Mouse (Mus musculus): Measurements from ENCODE around the gene Olfr996. TPM values are rescaled to one million over a fixed set of nuclear protein-coding genes. Genes with fewer than 3 reads are reported as not detected.
"Not testable (repeated sequence)": the region's sequence is repeated elsewhere in the genome, so short reads cannot be mapped to it uniquely, and the experiment has no call there.

Gene Olfr996
- total RNA-seq (2021) = not detected
- long read RNA-seq, experiment 1 = 0 reads
- long read RNA-seq, experiment 2 = 0 reads

GRCm38 (mm10) chr2:85578915-85579314, at the start of gene Olfr996:
Gene Olfr996, plus strand, starts transcription at chr2:85579215.
- no peak within 1 kb of the TSS for H3K27ac ChIP-seq
- no peak within 1 kb of the TSS for H3K4me3 ChIP-seq
- no peak for TF ChIP-seq CTCF (conservative IDR thresholded peaks at IDR 0.05)
- no peak for DNase-seq (ENCODE audit: low spot score in 2 of 2)

GRCm38 (mm10) chr2:85532082-85532778, 46.8 kb upstream of the Olfr996 start:
- Histone ChIP-seq H3K27ac (no peak overlapping the region), H3K4me3 (no peak overlapping the region)
- no peak for DNase-seq (ENCODE audit: low spot score in 2 of 2)
- TF ChIP-seq CTCF (conservative IDR thresholded peaks at IDR 0.05) = no peak

- no peak for TF ChIP-seq CTCF (conservative IDR thresholded peaks at IDR 0.05)
- no peak overlapping the region for H3K27ac ChIP-seq
- DNase-seq (ENCODE audit: low spot score in 2 of 2) = no peak
- no peak overlapping the region for H3K4me3 ChIP-seq
Measured at GRCm38 (mm10) chr2:85533934-85534333, 45.1 kb upstream of the Olfr996 start.

DNA sequence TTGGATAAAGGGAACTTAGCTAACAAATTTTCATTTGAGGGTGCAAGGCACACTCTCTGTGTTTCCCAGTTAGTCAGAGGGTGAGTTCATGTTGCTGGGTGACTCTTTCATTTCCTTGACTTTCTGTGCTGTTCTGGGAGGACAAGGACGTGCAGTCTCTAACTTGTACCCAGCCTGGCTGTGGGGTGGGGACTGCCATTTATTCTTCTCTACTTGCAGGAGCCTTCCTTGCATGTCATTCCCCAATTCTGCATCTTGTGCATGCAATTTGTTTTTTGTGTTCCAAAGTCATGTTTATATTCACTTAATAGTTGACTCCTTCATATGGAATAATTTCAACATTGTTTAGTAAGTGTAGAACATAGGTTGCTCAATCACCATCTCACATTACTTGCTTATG, 24.2 kb upstream of the Olfr996 start:
- Histone ChIP-seq H3K4me3 (no peak overlapping the region), H3K27ac (no peak overlapping the region)
- TF ChIP-seq CTCF (conservative IDR thresholded peaks at IDR 0.05) = no peak
- DNase-seq (ENCODE audit: low spot score in 2 of 2) = no peak

DNA sequence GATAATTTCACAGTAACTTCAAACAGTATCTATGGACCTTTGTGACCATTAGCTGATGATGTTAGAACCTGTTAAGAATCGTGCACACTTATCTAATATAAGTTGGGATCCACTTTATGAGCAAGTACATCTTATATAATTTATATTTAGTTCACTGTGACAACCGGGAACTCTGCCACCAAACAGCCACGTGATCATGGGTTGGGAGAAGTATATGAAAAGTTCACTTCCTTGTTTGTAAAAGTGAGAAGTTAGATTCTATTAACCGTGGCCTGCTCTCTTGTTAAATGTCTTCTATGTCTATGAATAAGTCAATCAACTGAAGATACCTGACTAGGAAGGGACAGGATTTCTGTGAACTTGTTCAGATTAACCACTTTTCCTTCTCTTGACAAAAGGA, 18.8 kb upstream of the Olfr996 start:
- no peak for DNase-seq (ENCODE audit: low spot score in 2 of 2)
- Histone ChIP-seq H3K27ac (no peak overlapping the region), H3K4me3 (no peak overlapping the region)
- no peak for TF ChIP-seq CTCF (conservative IDR thresholded peaks at IDR 0.05)

- peak; percentile 32 to 57 for DNase-seq (ENCODE audit: low spot score in 2 of 2)
- no peak overlapping the region for H3K27ac ChIP-seq
- peak; percentile 96 for TF ChIP-seq CTCF (conservative IDR thresholded peaks at IDR 0.05)
- H3K4me3 ChIP-seq = no peak overlapping the region
Measured at GRCm38 (mm10) chr2:85561187-85561586, 17.8 kb upstream of the Olfr996 start.

DNA sequence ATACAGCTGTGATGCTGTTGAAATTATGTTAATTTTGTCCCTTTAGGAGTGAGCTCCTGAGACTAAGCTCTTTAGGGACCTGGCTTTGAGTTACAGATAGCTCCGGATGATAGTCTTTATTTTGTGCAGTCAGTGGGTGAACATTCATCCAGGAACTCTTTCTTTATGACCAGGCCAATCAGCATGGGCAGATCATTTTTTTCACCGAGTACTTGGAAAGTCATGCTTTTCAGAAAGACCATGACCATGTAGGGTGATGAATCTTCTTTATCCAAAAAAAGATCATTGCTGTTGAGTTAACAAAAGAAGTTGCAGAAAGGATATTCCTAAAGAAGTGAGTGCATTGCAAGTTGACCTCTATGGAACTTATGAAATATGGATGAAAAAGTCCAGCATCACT, 9.6 kb downstream of the Olfr996 start, which contains the start of gene Olfr998:
Gene Olfr998, plus strand, starts transcription at position 301 of the 400 bp plus-strand sequence.
- not testable (repeated sequence) for H3K4me3 ChIP-seq; H3K27ac ChIP-seq; DNase-seq (ENCODE audit: low spot score in 2 of 2)

GRCm38 (mm10) chr2:85611803-85612202, 32.8 kb downstream of the Olfr996 start, which contains the start of gene Olfr1000:
Gene Olfr1000, minus strand, starts transcription at chr2:85611903.
- Histone ChIP-seq H3K27ac (no peak within 1 kb of the TSS), H3K4me3 (no peak within 1 kb of the TSS)
- DNase-seq (ENCODE audit: low spot score in 2 of 2) = no peak
- TF ChIP-seq CTCF (conservative IDR thresholded peaks at IDR 0.05) = no peak

Other genes with a start within 250 kb of the Olfr996 start
- not detected for gene Olfr987, start 239.9 kb upstream of the Olfr996 start, total RNA-seq (2021)
- gene Olfr988, start 216.0 kb upstream of the Olfr996 start, total RNA-seq (2021) = not detected
- not detected for gene Olfr992, start 169.7 kb upstream of the Olfr996 start, total RNA-seq (2021)
- gene Olfr993, start 164.3 kb upstream of the Olfr996 start, total RNA-seq (2021) = not detected
- not detected for gene Olfr994, start 142.8 kb upstream of the Olfr996 start, total RNA-seq (2021)
- gene Olfr995, start 135.6 kb upstream of the Olfr996 start, total RNA-seq (2021) = not detected
- under 1 TPM; 0.15 to 0.26 TPM for gene 4833423E24Rik, start 60.2 kb upstream of the Olfr996 start, total RNA-seq (2021)
- not detected for gene Olfr998, start 9.7 kb downstream of the Olfr996 start, total RNA-seq (2021)
- not detected for gene Olfr1000, start 32.7 kb downstream of the Olfr996 start, total RNA-seq (2021)
- not detected for gene Olfr1002, start 71.5 kb downstream of the Olfr996 start, total RNA-seq (2021)
- gene Olfr154, start 85.2 kb downstream of the Olfr996 start, total RNA-seq (2021) = not detected
- not detected for gene Olfr1006, start 99.6 kb downstream of the Olfr996 start, total RNA-seq (2021)
- not detected for gene Olfr1008, start 110.2 kb downstream of the Olfr996 start, total RNA-seq (2021)
- gene Olfr1009, start 136.2 kb downstream of the Olfr996 start, total RNA-seq (2021) = not detected
- not detected for gene Olfr1012, start 183.6 kb downstream of the Olfr996 start, total RNA-seq (2021)
- not detected for gene Olfr1013, start 187.9 kb downstream of the Olfr996 start, total RNA-seq (2021)
- gene Olfr1014, start 193.5 kb downstream of the Olfr996 start, total RNA-seq (2021) = not detected
- not detected for gene Olfr1015, start 202.8 kb downstream of the Olfr996 start, total RNA-seq (2021)
- gene Olfr1016, start 223.3 kb downstream of the Olfr996 start, total RNA-seq (2021) = not detected
- not detected for gene Olfr1018, start 239.3 kb downstream of the Olfr996 start, total RNA-seq (2021)